Mouse (Mus musculus): Measurements from ENCODE around the gene Mea1. TPM values are rescaled to one million over a fixed set of nuclear protein-coding genes. Genes with fewer than 3 reads are reported as not detected.

Mea1 gene
- total RNA-seq, 1 experiment from 2014 or later, result 102 TPM

DNA sequence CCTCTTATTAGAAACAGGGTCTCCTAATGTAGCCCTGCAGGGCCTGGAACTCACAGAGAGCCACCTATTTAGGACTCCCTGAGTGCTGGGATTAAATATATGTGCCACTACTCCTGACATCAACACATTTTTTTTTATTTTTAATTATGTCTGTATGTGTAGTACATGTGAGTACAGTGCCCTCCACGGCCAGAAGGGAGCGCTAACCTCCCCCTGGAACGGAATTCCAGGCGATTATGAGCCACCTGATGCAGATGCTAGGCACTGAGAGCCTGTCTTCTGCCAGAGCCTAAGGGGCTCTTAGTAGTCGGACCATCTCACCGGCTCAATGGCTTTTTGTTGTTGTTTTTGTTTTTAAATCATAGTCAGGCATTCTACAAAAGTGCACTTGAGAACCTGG, 49.4 kb downstream of the Mea1 start:
- no peak for ATAC-seq (replicated peaks; ENCODE audit: insufficient number of reproducible peaks, low FRiP score, low TSS enrichment, poor library complexity, severe bottlenecking)

DNA sequence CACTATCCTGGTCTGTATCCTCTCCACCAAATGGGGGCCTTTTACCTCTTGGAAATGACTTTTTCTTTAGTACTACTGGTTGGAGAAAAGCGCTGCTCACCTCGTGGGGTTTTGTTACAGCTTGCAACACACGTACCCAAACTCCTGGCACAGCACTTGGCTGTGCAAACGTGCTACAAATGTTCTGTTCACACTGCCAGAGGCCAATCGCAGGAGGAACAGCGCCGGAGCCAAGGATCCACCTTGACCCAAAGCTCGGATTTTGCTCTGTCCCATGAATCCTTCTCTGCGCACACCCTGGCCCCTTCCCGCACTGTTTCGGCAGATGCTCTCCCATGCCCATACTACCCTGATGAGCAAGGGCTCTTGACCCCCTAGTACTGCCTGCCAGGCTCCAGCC, 49.9 kb downstream of the Mea1 start:
- ATAC-seq (replicated peaks; ENCODE audit: insufficient number of reproducible peaks, low FRiP score, low TSS enrichment, poor library complexity, severe bottlenecking), result no peak

DNA sequence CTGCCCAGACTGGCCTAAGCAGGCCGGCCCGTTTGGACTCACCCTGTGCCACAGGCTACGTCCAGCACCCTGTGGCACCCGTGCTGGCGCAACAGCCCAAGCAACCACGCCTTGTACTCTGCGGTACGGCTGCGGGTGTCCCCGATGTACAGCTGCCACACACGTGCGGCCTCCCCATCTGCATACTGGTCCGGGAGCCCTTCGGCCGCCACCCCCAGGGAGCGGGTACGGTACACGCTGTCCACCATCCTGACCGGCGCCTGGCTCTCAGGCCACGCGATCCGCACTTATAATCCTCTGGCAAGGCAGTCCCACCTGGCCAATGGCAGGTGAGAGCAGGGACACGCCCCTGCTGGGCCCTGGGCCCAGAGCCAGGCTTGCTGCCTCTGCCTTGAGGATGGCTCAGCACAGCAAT, 50.3 kb downstream of the Mea1 start, which contains the start of gene Gnmt:
Gnmt (minus strand) TSS at position 265 of the 415 bp plus-strand sequence.
- ATAC-seq (replicated peaks; ENCODE audit: insufficient number of reproducible peaks, low FRiP score, low TSS enrichment, poor library complexity, severe bottlenecking), result no peak; the same call in 1 of the 2 replicates

Other genes with a start within 250 kb of the Mea1 start
- not detected in 3 replicates for gene Crip3, start 249.9 kb upstream of the Mea1 start, total RNA-seq (2017)
- not detected in 3 replicates for gene Slc22a7, start 240.3 kb upstream of the Mea1 start, total RNA-seq (2017)
- under 0.01 to 0.58 TPM (median 0.48 TPM) in 3 replicates for gene Ttbk1, start 191.1 kb upstream of the Mea1 start, total RNA-seq (2017)
- gene Dnph1, start 182.1 kb upstream of the Mea1 start, total RNA-seq (2017), result not detected in 3 replicates
- 4.4 to 7.6 TPM (median 4.9 TPM) in 3 replicates for gene Cul9, start 132.4 kb upstream of the Mea1 start, total RNA-seq (2017)
- 24.8 to 46.0 TPM (median 36.6 TPM) in 3 replicates for gene Srf, start 122.6 kb upstream of the Mea1 start, total RNA-seq (2017)
- not detected in 3 replicates for gene Ptk7, start 49.3 kb upstream of the Mea1 start, total RNA-seq (2017)
- gene Klc4, start 32.8 kb upstream of the Mea1 start, total RNA-seq (2017), result 15.6 to 18.9 TPM (median 18.5 TPM) in 3 replicates
- 26.1 to 33.3 TPM (median 28.5 TPM) in 3 replicates for gene Mrpl2, start 32.6 kb upstream of the Mea1 start, total RNA-seq (2017)
- gene Cul7, start 28.5 kb upstream of the Mea1 start, total RNA-seq (2017), result 2.0 to 3.2 TPM (median 3.2 TPM) in 3 replicates
- 52.8 to 99.5 TPM (median 65.5 TPM) in 3 replicates for gene Rrp36, start 4.4 kb upstream of the Mea1 start, total RNA-seq (2017)
- gene Klhdc3, start 2.1 kb downstream of the Mea1 start, total RNA-seq (2017), result 24.6 to 30.1 TPM (median 28.5 TPM) in 3 replicates
- gene Ppp2r5d, start 26.3 kb downstream of the Mea1 start, total RNA-seq (2017), result 24.4 to 34.6 TPM (median 30.2 TPM) in 3 replicates
- 5.4 to 11.1 TPM (median 10.3 TPM) in 3 replicates for gene Pex6, start 32.7 kb downstream of the Mea1 start, total RNA-seq (2017)
- 2.2 to 3.4 TPM (median 3.1 TPM) in 3 replicates for gene Gnmt, start 50.4 kb downstream of the Mea1 start, total RNA-seq (2017)
- 88.2 to 109 TPM (median 106 TPM) in 3 replicates for gene Cnpy3, start 73.4 kb downstream of the Mea1 start, total RNA-seq (2017)
- 0.38 TPM in 1 of 3 replicates, not detected in the others for gene Ptcra, start 84.9 kb downstream of the Mea1 start, total RNA-seq (2017)
- 4.2 to 8.7 TPM (median 4.2 TPM) in 3 replicates for gene 2310039H08Rik, start 93.8 kb downstream of the Mea1 start, total RNA-seq (2017)
- gene Rpl7l1, start 103.9 kb downstream of the Mea1 start, total RNA-seq (2017), result 87.5 to 121 TPM (median 88.0 TPM) in 3 replicates
- 15.0 to 38.1 TPM (median 25.2 TPM) in 3 replicates for gene Bicral, start 179.7 kb downstream of the Mea1 start, total RNA-seq (2017)
- 6.9 to 17.1 TPM (median 7.5 TPM) in 3 replicates for gene Tbcc, start 211.9 kb downstream of the Mea1 start, total RNA-seq (2017)
- not detected in 3 replicates for gene Prph2, start 231.7 kb downstream of the Mea1 start, total RNA-seq (2017)

Measured in monocyte, adult 5-6 weeks (primary cell).